Mouse (Mus musculus) heart, postnatal 0 days (tissue): ENCODE results near the gene Khdc3. TPM values are rescaled to one million over a fixed set of nuclear protein-coding genes. Genes with fewer than 3 reads are reported as not detected.

Source experiments
- ATAC-seq: fragments of 200-750 bp; cut with Nextera tagmentation; 2 replicates; pipeline ENCODE4 v1.8.0; 2017; ENCODE audit warnings: low read depth, moderate number of reproducible peaks, moderate library complexity; ENCODE audit not compliant: insufficient read depth
- DNase-seq: peaks from one replicate; pipeline ENCODE4 v3.0.0-alpha.2; 2016; ENCODE audit warnings: low spot score
- H3K27ac ChIP-seq: fragments of 300-500 bp; sonication (generic); 2 replicates; pipeline ENCODE4 v1.5.1; 2014; ENCODE audit warnings: low read depth, mild to moderate bottlenecking
- H3K27me3 ChIP-seq: fragments of 300-500 bp; sonication (generic); 2 replicates; pipeline ENCODE4 v1.6.1; 2014; ENCODE audit warnings: low read length, mixed read lengths; ENCODE audit not compliant: control insufficient read depth, insufficient read depth
- H3K36me3 ChIP-seq: fragments of 300-500 bp; sonication (generic); replicated peaks from 2 replicates; pipeline ENCODE4 v1.6.1; 2014; ENCODE audit warnings: low read length, mixed read lengths; ENCODE audit not compliant: control insufficient read depth, insufficient read depth
- H3K4me1 ChIP-seq: fragments of 300-500 bp; sonication (generic); 2 replicates; pipeline ENCODE4 v1.6.1; 2014; ENCODE audit warnings: antibody characterized with exemption; ENCODE audit not compliant: control insufficient read depth, insufficient read depth
- H3K4me2 ChIP-seq: fragments of 300-500 bp; sonication (generic); 2 replicates; pipeline ENCODE4 v1.6.1; 2014; ENCODE audit warnings: low read depth, mild to moderate bottlenecking, low read length, moderate library complexity
- H3K4me3 ChIP-seq: fragments of 300-500 bp; sonication (generic); 2 replicates; pipeline ENCODE4 v1.5.1; 2014; ENCODE audit warnings: low read depth, low read length
- H3K9ac ChIP-seq: fragments of 300-500 bp; sonication (generic); replicated peaks from 2 replicates; pipeline ENCODE4 v1.6.1; 2014; ENCODE audit warnings: low read depth, low read length, mixed read lengths
- H3K9me3 ChIP-seq: fragments of 300-500 bp; sonication (generic); replicated peaks from 2 replicates; pipeline ENCODE4 v1.6.1; 2016; ENCODE audit warnings: low read length; ENCODE audit not compliant: control insufficient read depth
- CTCF ChIP-seq: IDR thresholded peaks from 2 replicates; pipeline ENCODE4 v1.5.1; 2016; ENCODE audit warnings: antibody characterized with exemption, control low read depth, low read depth
- EP300 ChIP-seq: IDR thresholded peaks from 2 replicates; pipeline ENCODE4 v1.6.1; 2016; ENCODE audit warnings: antibody characterized with exemption, low read depth
- WGBS: fragments of 180-500 bp; shearing (Covaris S2); extraction: QIAGEN DNeasy Blood & Tissue Kit; methylation state at CpG from one replicate; pipeline ENCODE4 v1.1.7; 2014; 5-methylcytosine and 5-hydroxymethylcytosine counted together
- polyA plus RNA-seq: library from polyadenylated mRNA; unstranded; fragments of >200 nt; fragmentation: Nextera tagmentation; extraction: Ambion mirVana; gene quantifications from 2 replicates; pipeline ENCODE4 v1.2.1, GENCODE M21; 2015
- total RNA-seq: library from RNA; depleted of rRNA; stranded (reverse); fragments of >200 nt; gene quantifications from 2 replicates; pipeline ENCODE4 v1.2.3, GENCODE M21; 2014; ENCODE audit warnings: low replicate concordance

Gene Khdc3
- total and polyA plus RNA-seq, 2 experiments from 2014 or later, result not detected

DNA sequence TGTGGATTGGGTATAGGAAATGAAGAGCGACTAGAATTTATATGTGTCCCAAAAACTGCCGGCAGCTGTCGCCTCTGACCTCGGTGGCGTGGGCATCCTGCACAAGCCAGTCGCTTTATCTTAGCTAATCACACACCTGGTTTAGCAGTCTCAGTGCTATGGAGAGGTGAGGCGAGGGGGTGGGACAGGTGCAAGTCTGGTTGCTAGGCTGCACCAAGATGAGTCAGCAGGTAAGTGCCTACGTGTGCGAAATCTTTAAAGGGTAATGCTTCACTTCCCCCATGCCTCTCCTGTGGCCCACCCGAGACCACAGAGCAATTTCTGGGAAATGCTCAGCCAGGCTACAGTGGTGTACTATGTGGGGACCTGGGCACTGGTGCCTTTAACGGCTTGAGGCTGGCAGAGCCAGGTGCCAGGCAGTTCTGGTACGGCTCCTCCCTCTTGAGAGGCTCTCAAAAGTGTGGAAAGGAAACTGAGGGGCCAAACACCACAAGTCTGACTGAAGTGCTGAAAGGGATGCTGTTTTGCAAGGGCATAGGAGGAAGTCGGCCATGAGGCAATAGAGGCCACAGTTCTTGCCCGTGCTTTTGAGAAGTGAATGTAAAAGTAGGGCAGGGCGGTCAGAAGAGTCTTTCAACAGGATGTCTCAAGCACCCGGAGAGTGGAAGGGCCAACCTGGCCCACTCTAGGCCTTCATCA, 12.3 kb upstream of the Khdc3 start:
- no peak for ATAC-seq
- Histone ChIP-seq H3K9me3 (no peaks in the 10 kb centered on the region), H3K4me2 (no peak overlapping the region), H3K4me1 (no peaks in the 10 kb centered on the region), H3K36me3 (no peaks in the 10 kb centered on the region), H3K9ac (no peak overlapping the region), H3K27me3 (no peaks in the 10 kb centered on the region), H3K27ac (no peak overlapping the region; the same call in 1 of the 2 replicates), H3K4me3 (no peak overlapping the region)
- TF ChIP-seq EP300 (no peak), CTCF (no peak)
- 58% methylated on average over 16 of the region's 16 CpGs for WGBS
- no peak for DNase-seq

DNA sequence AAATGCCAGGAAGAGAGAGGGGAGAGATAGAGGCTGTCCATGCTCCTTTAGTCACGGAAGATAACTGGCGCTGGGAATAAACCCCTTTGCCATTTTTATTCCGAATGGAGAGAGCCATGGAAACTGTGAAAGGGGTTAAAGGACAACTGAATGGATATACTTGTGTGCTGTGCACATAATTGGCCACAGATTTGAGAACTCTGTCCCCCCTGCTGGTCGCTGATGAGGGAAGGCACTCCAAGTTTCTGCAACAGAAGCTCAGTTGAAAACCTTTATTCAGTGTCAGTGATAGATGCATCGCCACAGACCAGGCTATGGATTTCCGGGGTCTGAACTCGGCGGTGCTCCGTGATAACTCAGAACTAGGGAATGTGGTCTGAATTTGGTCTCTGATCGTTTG, 11.5 kb upstream of the Khdc3 start:
- 74% methylated on average over 10 of the region's 10 CpGs for WGBS
- Histone ChIP-seq H3K27me3 (no peaks in the 10 kb centered on the region), H3K9ac (no peak overlapping the region), H3K4me2 (no peak overlapping the region), H3K9me3 (no peaks in the 10 kb centered on the region), H3K4me1 (no peaks in the 10 kb centered on the region), H3K4me3 (no peak overlapping the region), H3K27ac (no peak overlapping the region), H3K36me3 (no peaks in the 10 kb centered on the region)
- TF ChIP-seq EP300 (no peak), CTCF (no peak)
- no peak for DNase-seq
- no peak for ATAC-seq

DNA sequence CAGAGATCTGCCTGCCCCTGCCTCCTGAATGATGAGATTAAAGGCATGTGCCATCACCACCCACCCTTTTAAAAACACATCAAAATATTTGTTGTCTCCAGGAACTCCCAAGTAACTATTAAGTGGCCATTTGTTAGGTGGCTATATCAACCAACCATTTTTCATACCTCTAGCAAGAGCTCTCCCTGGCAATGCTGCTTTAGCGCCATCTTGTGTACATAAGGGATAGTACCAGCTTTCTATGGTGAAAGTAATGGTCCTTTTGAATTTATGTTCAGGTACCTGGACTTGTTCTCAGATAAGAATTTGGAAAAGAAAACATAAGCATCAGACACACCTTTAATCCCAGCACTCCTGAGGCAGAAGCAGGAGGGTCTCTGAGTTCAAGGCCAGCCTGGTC, 9.9 kb upstream of the Khdc3 start:
- H3K9me3 ChIP-seq, result no peaks in the 10 kb centered on the region
- H3K4me1 ChIP-seq, result no peaks in the 10 kb centered on the region
- TF ChIP-seq CTCF (peak; percentile 95), EP300 (no peak)
- H3K27ac ChIP-seq, result no peak overlapping the region
- DNase-seq (peak; percentile 39), ATAC-seq (no peak)
- no peak overlapping the region for H3K4me3 ChIP-seq
- WGBS, result 0% methylated on average over 1 of the region's 1 CpGs
- H3K9ac ChIP-seq, result no peak overlapping the region
- H3K4me2 ChIP-seq, result no peak overlapping the region
- no peaks in the 10 kb centered on the region for H3K36me3 ChIP-seq
- H3K27me3 ChIP-seq, result 0 out of 2 replicates have a peak, but pooled peaks cover 3% of the 10 kb centered on the region

DNA sequence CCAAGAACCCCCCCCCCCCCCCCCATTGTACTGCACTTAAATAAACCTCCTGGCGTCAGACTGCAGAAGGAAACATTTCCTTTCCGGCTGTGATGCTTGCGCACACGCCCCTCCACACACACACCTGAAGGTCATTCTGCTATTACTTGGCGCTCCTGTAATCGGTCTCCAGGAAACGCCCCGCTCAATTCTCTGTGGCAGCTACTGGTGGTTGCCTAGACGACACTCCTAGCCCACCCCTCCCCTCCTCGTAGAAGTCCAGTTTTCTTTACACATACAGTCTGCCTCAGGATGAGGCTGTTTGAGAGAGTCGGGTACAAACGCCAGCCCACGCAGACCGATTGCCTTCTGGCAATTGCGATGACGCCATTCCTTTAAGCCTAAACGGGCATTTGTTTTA, 7.1 kb upstream of the Khdc3 start:
- no peaks in the 10 kb centered on the region for H3K36me3 ChIP-seq
- 0 out of 2 replicates have a peak, but pooled peaks cover 3% of the 10 kb centered on the region for H3K27me3 ChIP-seq
- WGBS, result 49% methylated on average over 17 of the region's 17 CpGs
- no peaks in the 10 kb centered on the region for H3K4me1 ChIP-seq
- no peak overlapping the region for H3K4me2 ChIP-seq
- no peak overlapping the region for H3K9ac ChIP-seq
- DNase-seq, result no peak
- no peak overlapping the region for H3K4me3 ChIP-seq
- no peak for ATAC-seq
- no peak overlapping the region for H3K27ac ChIP-seq
- TF ChIP-seq EP300 (no peak), CTCF (no peak)
- H3K9me3 ChIP-seq, result no peaks in the 10 kb centered on the region

DNA sequence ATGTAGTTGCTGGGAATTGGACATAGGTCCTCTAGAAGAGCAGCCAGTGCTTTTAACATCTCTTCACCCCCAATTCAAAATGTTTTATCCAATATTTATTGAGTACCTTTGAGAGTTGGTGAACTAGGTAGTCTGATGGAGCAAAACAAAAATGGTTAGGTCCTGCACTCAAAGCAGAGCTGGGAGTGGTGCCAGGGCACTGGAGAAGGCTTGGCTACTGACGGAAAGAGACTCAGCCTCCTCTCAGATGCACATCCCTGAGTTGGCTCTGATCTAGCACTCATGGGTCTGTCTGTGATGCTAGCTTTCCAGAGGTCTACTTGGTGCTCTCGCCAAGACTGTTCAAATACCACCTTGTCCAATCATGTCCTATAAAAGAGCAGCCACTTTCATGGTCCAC, 3.7 kb upstream of the Khdc3 start:
- no peak overlapping the region for H3K27ac ChIP-seq
- no peaks in the 10 kb centered on the region for H3K9me3 ChIP-seq
- H3K9ac ChIP-seq, result no peak overlapping the region
- H3K27me3 ChIP-seq, result peaks cover 10% of the 10 kb centered on the region
- ATAC-seq (no peak), DNase-seq (no peak)
- 55% methylated on average over 2 of the region's 2 CpGs for WGBS
- H3K4me2 ChIP-seq, result no peak overlapping the region
- no peak overlapping the region for H3K4me3 ChIP-seq
- H3K36me3 ChIP-seq, result no peaks in the 10 kb centered on the region
- H3K4me1 ChIP-seq, result 0 out of 2 replicates have a peak, but pooled peaks cover under 1% of the 10 kb centered on the region
- TF ChIP-seq EP300 (no peak), CTCF (no peak)

DNA sequence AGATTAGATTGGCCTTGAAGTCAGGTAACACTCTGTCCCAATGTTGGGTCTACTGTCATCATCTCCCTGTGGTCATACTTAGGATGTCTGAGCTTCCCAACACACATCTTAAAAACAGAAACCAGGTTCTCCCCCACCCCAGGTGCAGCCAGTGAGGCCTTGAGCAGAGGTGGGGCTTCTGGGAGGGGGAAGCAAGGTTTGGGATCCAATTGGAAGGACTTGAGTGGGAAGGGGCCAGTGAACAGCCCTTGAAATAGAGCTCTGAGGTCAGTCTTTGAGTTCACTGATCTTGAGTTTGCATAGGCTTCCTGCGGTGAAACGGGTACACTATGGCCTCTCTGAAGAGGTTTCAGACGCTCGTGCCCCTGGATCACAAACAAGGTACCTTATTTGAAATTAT, 545 bp downstream of the Khdc3 start, which contains the start of gene Gm20509:
TSS of gene Gm20509 (plus strand) at position 290 of the 400 bp plus-strand sequence.
- H3K9ac ChIP-seq, result peak within 1 kb of the TSS; percentile 45
- ATAC-seq, result no peak
- no peaks in the 10 kb centered on the region for H3K9me3 ChIP-seq
- H3K27me3 ChIP-seq, result peaks cover 24% of the 10 kb centered on the region
- peak within 1 kb of the TSS; percentile 83 for H3K4me2 ChIP-seq
- no peak for TF ChIP-seq CTCF
- no peak for TF ChIP-seq EP300
- H3K36me3 ChIP-seq, result no peaks in the 10 kb centered on the region
- 94% methylated on average over 4 of the region's 4 CpGs for WGBS
- H3K27ac ChIP-seq, result no peak within 1 kb of the TSS
- H3K4me3 ChIP-seq, result peak within 1 kb of the TSS; percentile 47
- H3K4me1 ChIP-seq, result peaks cover 9% of the 10 kb centered on the region; the same call in 1 of the 2 replicates
- DNase-seq, result no peak
